20 mouse cellular contexts compared by ENCODE assay signal in the genomic region with DNA sequence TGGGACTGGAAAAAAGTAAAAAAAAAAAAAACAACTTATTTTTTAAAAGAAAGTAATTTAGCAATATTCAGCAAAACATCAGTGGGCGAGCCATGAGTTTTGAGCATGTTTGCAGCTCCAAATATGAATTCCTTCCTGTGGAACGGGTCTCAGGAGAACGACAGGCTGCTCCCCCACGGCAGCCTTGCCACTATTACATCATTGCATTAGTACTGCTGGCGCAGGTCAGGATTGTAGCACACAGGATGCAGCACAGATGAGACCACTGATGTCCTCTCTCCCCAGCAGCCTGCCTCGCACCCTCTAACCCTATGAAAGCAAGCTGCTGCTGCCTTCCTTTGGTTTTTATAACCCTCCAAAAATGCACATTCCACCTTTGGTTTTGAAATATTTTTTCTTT.
DNase-seq lines count a peak whose midpoint lies in the region; TF ChIP-seq lines count a peak whose summit lies in the region.
"Had no signal": no experiment of that assay in that cellular context is flagged by ENCODE, and none has a peak within 500 bp of the region (broad histone marks: within the 10 kb centered on the region; RNA-seq: fewer than 3 reads in every experiment).

No protein-coding gene starts in this region.

- H3K79me2 ChIP-seq in heart, adult 2 months (replicated peaks; ENCODE audit: control insufficient read depth, insufficient read depth, low read length): no peaks in the 10 kb centered on the region

- TF ChIP-seq CTCF in gastrocnemius, adult 2 months (IDR thresholded peaks at IDR 0.05): no peak
- no peak for TF ChIP-seq CTCF in heart, adult 2 months (IDR thresholded peaks at IDR 0.05)

- no peaks in the 10 kb centered on the region; the same call in 1 of the 2 replicates for H3K4me1 ChIP-seq in heart, adult 2 months (ENCODE audit: control insufficient read depth, insufficient read depth, low read length)
- H3K4me1 ChIP-seq: embryonic facial prominence, embryonic 12.5 days; forebrain, embryonic 13.5 days; forebrain, embryonic 15.5 days had no signal

- no peak overlapping the region for H3K4me3 ChIP-seq in gastrocnemius, adult 2 months
- H3K4me3 ChIP-seq in heart, adult 2 months: no peak overlapping the region
- H3K4me3 ChIP-seq: embryonic facial prominence, embryonic 10.5 days; embryonic facial prominence, embryonic 12.5 days; forebrain, embryonic 13.5 days; forebrain, embryonic 15.5 days had no signal

- H3K9ac ChIP-seq in heart, adult 2 months (ENCODE audit: low read depth, low read length): no peak overlapping the region
- H3K9ac ChIP-seq: embryonic facial prominence, embryonic 12.5 days; forebrain, embryonic 13.5 days; forebrain, embryonic 15.5 days had no signal

- no peak for DNase-seq in gastrocnemius, adult 2 months
- DNase-seq in gastrocnemius, postnatal 10 days: no peak
- no peak for DNase-seq in heart, adult 2 months
- no peak for DNase-seq in heart, postnatal 10 days
- DNase-seq in skeletal muscle tissue, adult 2 months (ENCODE audit: low read depth, low spot score): peak; percentile 23
- DNase-seq: adrenal gland, adult 8-10 months; adrenal gland, postnatal 14 days; adrenal gland, postnatal 36 days; B cell, adult 2 months; cerebellum, adult 11-12 months; cerebellum, adult 2 months; cerebellum, adult 9-10 months; cerebellum, postnatal 25 days had no signal

- TF ChIP-seq POLR2A in heart, adult 2 months (IDR thresholded peaks at IDR 0.05; ENCODE audit: insufficient read depth, low read depth, low read length): no peak

- intact Hi-C loops in gastrocnemius, adult 2 months (cut with DNase I): no loop called here
- intact Hi-C loops in heart, adult 2 months (cut with DNase I): no loop called here
- intact Hi-C loops in heart, postnatal 10 days (cut with DNase I): no loop called here

- 0 out of 2 replicates have a peak overlapping the region, but pooled peaks have one; percentile 1 for H3K27ac ChIP-seq in gastrocnemius, adult 2 months
- H3K27ac ChIP-seq in heart, adult 2 months: peak overlapping the region; percentile 41; the same call in 1 of the 2 replicates
- H3K27ac ChIP-seq: embryonic facial prominence, embryonic 10.5 days; embryonic facial prominence, embryonic 12.5 days; forebrain, embryonic 13.5 days; forebrain, embryonic 15.5 days had no signal

- no peaks in the 10 kb centered on the region for H3K36me3 ChIP-seq in heart, adult 2 months (ENCODE audit: control insufficient read depth, insufficient read depth, low read length)
- H3K36me3 ChIP-seq: embryonic facial prominence, embryonic 10.5 days; embryonic facial prominence, embryonic 12.5 days; forebrain, embryonic 15.5 days; G1E had no signal

- no peak for TF ChIP-seq EP300 in heart, adult 2 months (IDR thresholded peaks at IDR 0.05; ENCODE audit: insufficient read depth, low read depth, low read length)

- WGBS in heart, adult 2 months: 47% methylated on average over 6 of the region's 6 CpGs

- H3K27me3 ChIP-seq in heart, adult 2 months (ENCODE audit: control insufficient read depth, insufficient read depth, low read length): no peaks in the 10 kb centered on the region
- H3K27me3 ChIP-seq: CH12.LX; embryonic facial prominence, embryonic 12.5 days; forebrain, embryonic 13.5 days; forebrain, embryonic 15.5 days; Patski had no signal
